In the genomic region with DNA sequence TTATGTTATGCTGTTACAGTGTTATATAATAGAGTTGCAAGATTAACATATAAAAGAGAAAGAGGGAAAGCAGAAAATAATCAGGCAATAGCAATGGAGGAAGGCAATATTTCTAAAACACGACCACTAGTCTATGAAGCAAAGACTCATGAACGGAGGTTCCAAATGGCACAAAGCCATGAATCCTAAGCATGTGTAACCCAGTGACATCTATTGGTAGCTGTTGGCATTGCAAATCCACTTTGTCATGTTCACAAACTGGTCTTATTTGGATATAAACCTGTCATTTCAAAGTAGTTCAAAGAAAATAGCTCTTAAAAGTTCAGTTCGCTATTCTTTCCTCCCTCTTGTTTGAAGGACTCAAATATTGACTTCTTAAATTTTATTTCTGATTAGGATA, we compare ENCODE assay signal across 9 mouse cellular contexts.
DNase-seq lines count a peak whose midpoint lies in the region; ATAC-seq and TF ChIP-seq lines count a peak whose summit lies in the region.
"Had no signal": no experiment of that assay in that cellular context is flagged by ENCODE, and none has a peak within 500 bp of the region (broad histone marks: within the 10 kb centered on the region; RNA-seq: fewer than 3 reads in every experiment).

No protein-coding gene starts in this region.

- H3K36me3 ChIP-seq in hindbrain, embryonic 14.5 days (replicated peaks; ENCODE audit: control insufficient read depth, insufficient read depth), result no peaks in the 10 kb centered on the region
- no peaks in the 10 kb centered on the region for H3K36me3 ChIP-seq in hindbrain, embryonic 12.5 days
- no peaks in the 10 kb centered on the region for H3K36me3 ChIP-seq in limb, embryonic 14.5 days (ENCODE audit: control insufficient read depth, insufficient read depth, low read length)
- no peaks in the 10 kb centered on the region for H3K36me3 ChIP-seq in midbrain, embryonic 16.5 days (ENCODE audit: control insufficient read depth, insufficient read depth, low read length)
- H3K36me3 ChIP-seq: limb, embryonic 13.5 days had no signal

- H3K4me1 ChIP-seq in hindbrain, embryonic 14.5 days (replicated peaks; ENCODE audit: control insufficient read depth, insufficient read depth, low read length), result no peaks in the 10 kb centered on the region
- H3K4me1 ChIP-seq in hindbrain, embryonic 12.5 days, result no peaks in the 10 kb centered on the region
- H3K4me1 ChIP-seq in limb, embryonic 14.5 days (ENCODE audit: control insufficient read depth, insufficient read depth, low read length), result no peaks in the 10 kb centered on the region
- H3K4me1 ChIP-seq in midbrain, embryonic 16.5 days (ENCODE audit: control insufficient read depth, insufficient read depth, low read length), result no peaks in the 10 kb centered on the region
- H3K4me1 ChIP-seq: limb, embryonic 13.5 days had no signal

- no peak overlapping the region for H3K27ac ChIP-seq in hindbrain, embryonic 14.5 days
- no peak overlapping the region for H3K27ac ChIP-seq in hindbrain, embryonic 12.5 days
- no peak overlapping the region for H3K27ac ChIP-seq in limb, embryonic 14.5 days (replicated peaks; ENCODE audit: low read depth, low read length)
- H3K27ac ChIP-seq in midbrain, embryonic 16.5 days (ENCODE audit: low read length), result no peak overlapping the region
- H3K27ac ChIP-seq: limb, embryonic 13.5 days had no signal

- WGBS in hindbrain, embryonic 14.5 days, result 24% methylated on average over 3 of the region's 3 CpGs
- WGBS in hindbrain, embryonic 12.5 days, result 39% methylated on average over 3 of the region's 3 CpGs
- 31% methylated on average over 3 of the region's 3 CpGs for WGBS in limb, embryonic 14.5 days
- 21% methylated on average over 3 of the region's 3 CpGs for WGBS in midbrain, embryonic 16.5 days

- TF ChIP-seq POLR2A in limb, embryonic 14.5 days (IDR thresholded peaks at IDR 0.05; ENCODE audit: borderline replicate concordance, extremely low read depth, insufficient read depth, insufficient read length), result no peak

- no peaks in the 10 kb centered on the region for H3K27me3 ChIP-seq in hindbrain, embryonic 14.5 days (ENCODE audit: control insufficient read depth, insufficient read depth, low read length)
- H3K27me3 ChIP-seq in hindbrain, embryonic 12.5 days, result no peaks in the 10 kb centered on the region
- H3K27me3 ChIP-seq in limb, embryonic 14.5 days (ENCODE audit: control insufficient read depth, insufficient read depth, low read length), result no peaks in the 10 kb centered on the region
- H3K27me3 ChIP-seq in midbrain, embryonic 16.5 days (ENCODE audit: control insufficient read depth, insufficient read depth, low read depth, low read length), result no peaks in the 10 kb centered on the region

- no peak for ATAC-seq in hindbrain, embryonic 14.5 days (ENCODE audit: low FRiP score)
- ATAC-seq in hindbrain, embryonic 12.5 days (ENCODE audit: low FRiP score), result no peak
- ATAC-seq in granulocyte monocyte progenitor cell, adult 5-6 weeks (replicated peaks; ENCODE audit: poor library complexity, severe bottlenecking), result peak; percentile 69
- no peak for ATAC-seq in limb, embryonic 14.5 days (ENCODE audit: low FRiP score, low read depth)
- ATAC-seq in megakaryocyte-erythroid progenitor cell, adult 5-6 weeks (replicated peaks; ENCODE audit: low FRiP score, low TSS enrichment, poor library complexity, severe bottlenecking), result no peak; the same call in 1 of the 2 replicates
- no peak for ATAC-seq in midbrain, embryonic 16.5 days

- no peaks in the 10 kb centered on the region for H3K9me3 ChIP-seq in hindbrain, embryonic 14.5 days (ENCODE audit: control insufficient read depth, low read length)
- H3K9me3 ChIP-seq in hindbrain, embryonic 12.5 days (replicated peaks), result no peaks in the 10 kb centered on the region
- H3K9me3 ChIP-seq in limb, embryonic 14.5 days (ENCODE audit: control insufficient read depth, low read length), result no peaks in the 10 kb centered on the region
- H3K9me3 ChIP-seq in midbrain, embryonic 16.5 days (replicated peaks; ENCODE audit: control insufficient read depth, low read length, poor library complexity, severe bottlenecking), result 0 out of 2 replicates have a peak, but pooled peaks cover 3% of the 10 kb centered on the region
- H3K9me3 ChIP-seq: limb, embryonic 13.5 days had no signal

- no peak overlapping the region for H3K4me2 ChIP-seq in hindbrain, embryonic 14.5 days (replicated peaks)
- H3K4me2 ChIP-seq in hindbrain, embryonic 12.5 days (replicated peaks), result no peak overlapping the region
- H3K4me2 ChIP-seq in limb, embryonic 14.5 days (replicated peaks; ENCODE audit: low read depth, low read length, severe bottlenecking), result no peak overlapping the region
- no peak overlapping the region for H3K4me2 ChIP-seq in midbrain, embryonic 16.5 days (ENCODE audit: low read length)
- H3K4me2 ChIP-seq: limb, embryonic 13.5 days had no signal

- no peak overlapping the region for H3K9ac ChIP-seq in hindbrain, embryonic 14.5 days
- no peak overlapping the region for H3K9ac ChIP-seq in hindbrain, embryonic 12.5 days
- no peak overlapping the region for H3K9ac ChIP-seq in limb, embryonic 14.5 days (ENCODE audit: low read depth, low read length, severe bottlenecking)
- H3K9ac ChIP-seq in midbrain, embryonic 16.5 days (ENCODE audit: low read depth, low read length), result no peak overlapping the region
- H3K9ac ChIP-seq: limb, embryonic 13.5 days had no signal

- DNase-seq in hindbrain, embryonic 14.5 days (ENCODE audit: low spot score), result peak; percentile 75
- DNase-seq in CD4-positive helper T cell, adult 2 months (ENCODE audit: low read depth, low spot score), result peak; percentile 52
- peak; percentile 64 for DNase-seq in ES-CJ7 (ENCODE audit: low read depth, low spot score)
- peak; percentile 83 for DNase-seq in limb, embryonic 14.5 days (ENCODE audit: low spot score)

- no peak overlapping the region for H3K4me3 ChIP-seq in hindbrain, embryonic 14.5 days (replicated peaks; ENCODE audit: low read length)
- no peak overlapping the region for H3K4me3 ChIP-seq in hindbrain, embryonic 12.5 days
- no peak overlapping the region for H3K4me3 ChIP-seq in limb, embryonic 14.5 days (replicated peaks; ENCODE audit: low read length)
- H3K4me3 ChIP-seq in midbrain, embryonic 16.5 days (ENCODE audit: low read depth, low read length), result no peak overlapping the region
- H3K4me3 ChIP-seq: limb, embryonic 13.5 days had no signal
